Mouse (Mus musculus) liver, postnatal 0 days (tissue): ENCODE results near the gene Padi3. TPM values are rescaled to one million over a fixed set of nuclear protein-coding genes. Genes with fewer than 3 reads are reported as not detected.

Source experiments
- ATAC-seq: fragments of 200-750 bp; cut with Nextera tagmentation; 2 replicates; pipeline ENCODE4 v1.8.0; 2017; ENCODE audit warnings: mild to moderate bottlenecking, moderate library complexity
- DNase-seq: peaks from one replicate; pipeline ENCODE4 v3.0.0-alpha.2; 2016
- H3K27ac ChIP-seq: fragments of 300-500 bp; sonication (generic); 2 replicates; pipeline ENCODE4 v1.5.1; 2014; ENCODE audit warnings: antibody characterized with exemption, moderate library complexity, mild to moderate bottlenecking, low read depth
- H3K27me3 ChIP-seq: fragments of 300-500 bp; sonication (generic); 2 replicates; pipeline ENCODE4 v1.6.1; 2014; ENCODE audit warnings: low read length, control low read depth, mixed read lengths; ENCODE audit not compliant: insufficient read depth
- H3K36me3 ChIP-seq: fragments of 300-500 bp; sonication (generic); replicated peaks from 2 replicates; pipeline ENCODE4 v1.6.1; 2014; ENCODE audit warnings: mild to moderate bottlenecking, control low read depth, low read length, moderate library complexity, mixed read lengths; ENCODE audit not compliant: insufficient read depth
- H3K4me1 ChIP-seq: fragments of 300-500 bp; sonication (generic); 2 replicates; pipeline ENCODE4 v1.6.1; 2014; ENCODE audit warnings: antibody characterized with exemption, mild to moderate bottlenecking, control low read depth; ENCODE audit not compliant: insufficient read depth
- H3K4me2 ChIP-seq: fragments of 300-500 bp; sonication (generic); 2 replicates; pipeline ENCODE4 v1.6.1; 2014; ENCODE audit warnings: low read depth, mild to moderate bottlenecking, low read length, moderate library complexity, mixed read lengths
- H3K4me3 ChIP-seq: fragments of 300-500 bp; sonication (generic); 2 replicates; pipeline ENCODE4 v1.5.1; 2014; ENCODE audit warnings: low read depth, low read length
- H3K9ac ChIP-seq: fragments of 300-500 bp; sonication (generic); replicated peaks from 2 replicates; pipeline ENCODE4 v1.6.1; 2014; ENCODE audit warnings: mild to moderate bottlenecking, moderate library complexity
- H3K9me3 ChIP-seq: fragments of 300-500 bp; sonication (generic); 2 replicates; pipeline ENCODE4 v1.6.1; 2016; ENCODE audit warnings: mild to moderate bottlenecking, control low read depth, low read length, mixed read lengths
- CTCF ChIP-seq: sonication (generic); IDR thresholded peaks from 2 replicates; pipeline ENCODE4 v1.5.1; 2016; ENCODE audit warnings: antibody characterized with exemption, low read depth
- EP300 ChIP-seq: IDR thresholded peaks from 2 replicates; pipeline ENCODE4 v1.6.1; 2016; ENCODE audit warnings: antibody characterized with exemption, low read depth, mild to moderate bottlenecking
- WGBS: fragments of 180-500 bp; shearing (Covaris S2); extraction: QIAGEN DNeasy Blood & Tissue Kit; methylation state at CpG from one replicate; pipeline ENCODE4 v1.1.7; 2014; ENCODE audit not compliant: insufficient replicate concordance; 5-methylcytosine and 5-hydroxymethylcytosine counted together
- polyA plus RNA-seq: library from polyadenylated mRNA; unstranded; fragments of >200 nt; fragmentation: Nextera tagmentation; extraction: Ambion mirVana; gene quantifications from 2 replicates; pipeline ENCODE4 v1.2.1, GENCODE M21; 2015

Gene Padi3
- polyA plus RNA-seq, 1 experiment from 2014 or later = 0.11 TPM

GRCm38 (mm10) chr4:140853626-140854025 is 43.2 kb upstream of the Padi3 start:
- TF ChIP-seq EP300 (no peak), CTCF (no peak)
- Histone ChIP-seq H3K9ac (no peak overlapping the region), H3K27me3 (0 out of 2 replicates have a peak, but pooled peaks cover under 1% of the 10 kb centered on the region), H3K27ac (peak overlapping the region; percentile 39; the same call in 1 of the 2 replicates), H3K4me2 (no peak overlapping the region), H3K4me3 (no peak overlapping the region), H3K36me3 (no peaks in the 10 kb centered on the region), H3K9me3 (no peaks in the 10 kb centered on the region), H3K4me1 (peaks cover 32% of the 10 kb centered on the region)
- ATAC-seq = no peak
- DNase-seq = no peak
- 60% methylated on average over 8 of the region's 8 CpGs for WGBS

- no peaks in the 10 kb centered on the region for H3K9me3 ChIP-seq
- H3K4me2 ChIP-seq = no peak overlapping the region
- no peak for ATAC-seq
- H3K27me3 ChIP-seq = 0 out of 2 replicates have a peak, but pooled peaks cover 2% of the 10 kb centered on the region
- H3K9ac ChIP-seq = no peak overlapping the region
- TF ChIP-seq CTCF (no peak), EP300 (no peak)
- no peaks in the 10 kb centered on the region for H3K36me3 ChIP-seq
- WGBS = 80% methylated on average over 11 of the region's 11 CpGs
- peaks cover 15% of the 10 kb centered on the region for H3K4me1 ChIP-seq
- H3K27ac ChIP-seq = no peak overlapping the region
- H3K4me3 ChIP-seq = no peak overlapping the region
- no peak for DNase-seq
These were observed 38.9 kb upstream of the Padi3 start for GRCm38 (mm10) chr4:140849310-140849709.

- Histone ChIP-seq H3K9ac (no peak within 1 kb of the TSS), H3K4me3 (no peak within 1 kb of the TSS), H3K4me2 (no peak within 1 kb of the TSS), H3K9me3 (no peaks in the 10 kb centered on the region), H3K27me3 (0 out of 2 replicates have a peak, but pooled peaks cover 2% of the 10 kb centered on the region), H3K36me3 (no peaks in the 10 kb centered on the region), H3K4me1 (no peaks in the 10 kb centered on the region), H3K27ac (no peak within 1 kb of the TSS)
- no peak for ATAC-seq
- no peak for TF ChIP-seq CTCF
- TF ChIP-seq EP300 = no peak
- 83% methylated on average over 6 of the region's 6 CpGs for WGBS
- no peak for DNase-seq
These were observed 35.2 kb upstream of the Padi3 start, which contains the start of gene Padi1 for GRCm38 (mm10) chr4:140845666-140846065. Gene Padi1, minus strand, starts transcription at chr4:140845778.

- ATAC-seq (no peak), DNase-seq (no peak)
- no peak overlapping the region for H3K4me2 ChIP-seq
- H3K27me3 ChIP-seq = 0 out of 2 replicates have a peak, but pooled peaks cover 2% of the 10 kb centered on the region
- WGBS = 60% methylated on average over 4 of the region's 4 CpGs
- no peak overlapping the region for H3K4me3 ChIP-seq
- H3K36me3 ChIP-seq = no peaks in the 10 kb centered on the region
- no peak overlapping the region for H3K27ac ChIP-seq
- TF ChIP-seq EP300 (no peak), CTCF (no peak)
- no peaks in the 10 kb centered on the region for H3K4me1 ChIP-seq
- H3K9ac ChIP-seq = no peak overlapping the region
- no peaks in the 10 kb centered on the region for H3K9me3 ChIP-seq
These were observed 34.5 kb upstream of the Padi3 start for GRCm38 (mm10) chr4:140844991-140845390.

- Histone ChIP-seq H3K9me3 (no peaks in the 10 kb centered on the region), H3K27me3 (0 out of 2 replicates have a peak, but pooled peaks cover 2% of the 10 kb centered on the region), H3K36me3 (no peaks in the 10 kb centered on the region), H3K4me1 (no peaks in the 10 kb centered on the region), H3K4me3 (no peak overlapping the region), H3K27ac (no peak overlapping the region), H3K9ac (no peak overlapping the region), H3K4me2 (no peak overlapping the region)
- 68% methylated on average over 14 of the region's 15 CpGs for WGBS
- DNase-seq (no peak), ATAC-seq (no peak)
- TF ChIP-seq CTCF (no peak), EP300 (no peak)
These were observed 33.3 kb upstream of the Padi3 start for GRCm38 (mm10) chr4:140843670-140844280.

- no peak for ATAC-seq
- 67% methylated on average over 1 of the region's 1 CpGs for whole genome bisulfite sequencing
These were observed 32.5 kb upstream of the Padi3 start for GRCm38 (mm10) chr4:140842909-140843308.

More at GRCm38 (mm10) chr4:140842909-140843308, 32.5 kb upstream of the Padi3 start:
- Histone ChIP-seq H3K36me3 (no peaks in the 10 kb centered on the region), H3K4me3 (no peak overlapping the region), H3K4me1 (no peaks in the 10 kb centered on the region), H3K9ac (no peak overlapping the region), H3K27ac (no peak overlapping the region), H3K27me3 (no peaks in the 10 kb centered on the region), H3K4me2 (no peak overlapping the region), H3K9me3 (no peaks in the 10 kb centered on the region)
- no peak for TF ChIP-seq EP300
- TF ChIP-seq CTCF = no peak
- DNase-seq = no peak
